Mouse (Mus musculus) retina, postnatal 1 day (tissue): ENCODE measurements at regions not wholly inside any gene's neighbourhood (a gene's known extent, or its start where the extent isn't known, plus 50 kb on each side); places are given as distances from the start of the nearest gene placed in this dataset.
"Not testable (repeated sequence)": the region's sequence is repeated elsewhere in the genome, so short reads cannot be mapped to it uniquely, and the experiment has no call there.

Experiments used
- DNase-seq: peaks from one replicate; pipeline ENCODE4 v3.0.0-alpha.2; 2012

GRCm38 (mm10) chr4:4708261-4708660, 84.9 kb downstream of the Impad1 start:
- DNase-seq, result no peak

- DNase-seq, result no peak
Measured at GRCm38 (mm10) chr4:4699102-4699501, 94.1 kb downstream of the Impad1 start.

GRCm38 (mm10) chr4:4695413-4695812, 97.7 kb downstream of the Impad1 start:
- no peak for DNase-seq

GRCm38 (mm10) chr4:4686920-4687319, 106.2 kb downstream of the Impad1 start:
- DNase-seq, result no peak

- no peak for DNase-seq
Measured at GRCm38 (mm10) chr4:4674607-4675006, 118.5 kb downstream of the Impad1 start.

GRCm38 (mm10) chr4:4650251-4650650, 142.9 kb downstream of the Impad1 start:
- no peak for DNase-seq

GRCm38 (mm10) chr4:4645264-4645663, 147.9 kb downstream of the Impad1 start:
- DNase-seq, result no peak

- DNase-seq, result no peak
Measured at GRCm38 (mm10) chr4:4636258-4636657, 156.9 kb downstream of the Impad1 start.

- DNase-seq, result no peak
Measured at GRCm38 (mm10) chr4:4635856-4636255, 157.3 kb downstream of the Impad1 start.

GRCm38 (mm10) chr4:4635338-4635737, 157.8 kb downstream of the Impad1 start:
- no peak for DNase-seq

- DNase-seq, result peak; percentile 26
Measured at GRCm38 (mm10) chr4:4634646-4635045, 158.5 kb downstream of the Impad1 start.

- no peak for DNase-seq
Measured at GRCm38 (mm10) chr4:4630750-4631149, 162.4 kb downstream of the Impad1 start.

- no peak for DNase-seq
Measured at GRCm38 (mm10) chr4:4629251-4629650, 163.9 kb downstream of the Impad1 start.

- peak; percentile 45 for DNase-seq
Measured at GRCm38 (mm10) chr4:4623840-4624239, 169.3 kb downstream of the Impad1 start.

- DNase-seq, result not testable (repeated sequence)
Measured at GRCm38 (mm10) chr4:4620135-4620534, 173.0 kb downstream of the Impad1 start.

GRCm38 (mm10) chr4:4614577-4614976, 178.6 kb downstream of the Impad1 start:
- DNase-seq, result no peak
